Mouse (Mus musculus) MEL (cell line): ENCODE data around the gene Gm17402.
A peak's percentile ranks its signal among the peaks of the same experiment; 100 is the strongest.

ENCODE experiments used
- CHD2 ChIP-seq: IDR thresholded peaks from 2 replicates; pipeline ENCODE4 v1.6.1; 2011; ENCODE audit warnings: low read length, improper control_type of control experiment
- CTCF ChIP-seq, 3 experiments: IDR thresholded peaks in 2 of 3; conservative IDR thresholded peaks in 1 of 3; 2 replicates each; pipeline ENCODE4 v1.5.1; 2011 to 2012; ENCODE audit warnings: low read length in 3 of 3, low read depth in 2 of 3, mild to moderate bottlenecking in 2 of 3, improper control_type of control experiment in 1 of 3, inconsistent platforms in 1 of 3, mixed read lengths in 1 of 3, moderate library complexity in 1 of 3; ENCODE audit not compliant: control insufficient read depth in 1 of 3, insufficient read depth in 1 of 3, poor library complexity in 1 of 3, severe bottlenecking in 1 of 3
- ELF1 ChIP-seq: IDR thresholded peaks from 2 replicates; pipeline ENCODE4 v1.6.1; 2014; ENCODE audit warnings: low read depth, mild to moderate bottlenecking, inconsistent platforms, low read length, improper control_type of control experiment, moderate library complexity
- EP300 ChIP-seq, 2 experiments: IDR thresholded peaks; 2 replicates each; pipeline ENCODE4 v1.6.1; 2011; ENCODE audit warnings: improper control_type of control experiment in 2 of 2, low read length in 2 of 2, low read depth in 1 of 2, mild to moderate bottlenecking in 1 of 2
- GATA1 ChIP-seq: IDR thresholded peaks from 2 replicates; pipeline ENCODE4 v1.6.1; 2011; ENCODE audit warnings: low read depth, low read length, improper control_type of control experiment
- MAFK ChIP-seq: IDR thresholded peaks from 2 replicates; pipeline ENCODE4 v1.6.1; 2011; ENCODE audit warnings: low read depth, mild to moderate bottlenecking, low read length, improper control_type of control experiment, borderline replicate concordance
- MAX ChIP-seq: IDR thresholded peaks from 2 replicates; pipeline ENCODE4 v1.6.1; 2011; ENCODE audit warnings: low read length, improper control_type of control experiment
- MXI1 ChIP-seq: IDR thresholded peaks from 2 replicates; pipeline ENCODE4 v1.6.1; 2011; ENCODE audit warnings: mild to moderate bottlenecking, low read depth, low read length, improper control_type of control experiment
- POLR2AphosphoS5 ChIP-seq: IDR thresholded peaks from 2 replicates; pipeline ENCODE4 v1.6.1; 2012; ENCODE audit warnings: low read depth, borderline replicate concordance, mild to moderate bottlenecking, inconsistent platforms, low read length, moderate library complexity, mixed read lengths
- RAD21 ChIP-seq: IDR thresholded peaks from 2 replicates; pipeline ENCODE4 v1.6.1; 2011; ENCODE audit warnings: mild to moderate bottlenecking, low read depth, low read length, improper control_type of control experiment
- RCOR1 ChIP-seq: IDR thresholded peaks from 2 replicates; pipeline ENCODE4 v1.6.1; 2012; ENCODE audit warnings: low read depth, mild to moderate bottlenecking, inconsistent platforms, low read length, improper control_type of control experiment
- SMC3 ChIP-seq: IDR thresholded peaks from 2 replicates; pipeline ENCODE4 v1.6.1; 2011; ENCODE audit warnings: low read depth, low read length, improper control_type of control experiment
- TAL1 ChIP-seq: IDR thresholded peaks from 2 replicates; pipeline ENCODE4 v1.6.1; 2012; ENCODE audit warnings: mild to moderate bottlenecking, inconsistent platforms, low read length, moderate library complexity, mixed read lengths
- USF1 ChIP-seq: IDR thresholded peaks from 2 replicates; pipeline ENCODE4 v1.6.1; 2014; ENCODE audit warnings: low read depth, mild to moderate bottlenecking, inconsistent platforms, low read length, improper control_type of control experiment, moderate library complexity

DNA sequence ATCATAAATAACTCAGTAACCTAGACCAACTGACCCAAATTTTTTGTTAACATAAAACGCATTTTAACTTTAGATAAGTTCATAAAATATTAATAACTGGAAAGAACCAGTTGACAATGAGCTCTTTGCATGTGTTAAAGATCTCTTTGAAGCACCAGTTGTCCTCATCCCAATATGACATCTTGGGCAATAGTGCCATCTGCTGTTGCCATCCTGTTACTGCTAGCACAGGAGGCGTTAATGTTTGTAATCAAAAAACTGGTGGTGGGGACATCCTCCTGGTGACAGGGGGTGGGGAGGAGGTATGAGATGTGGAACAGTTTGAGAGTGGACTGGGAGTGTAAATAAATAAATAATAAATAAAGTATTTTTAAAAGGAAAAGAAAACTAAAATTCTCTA is 30.4 kb downstream of the Gm17402 start:
- TF ChIP-seq CTCF (IDR thresholded peaks at IDR 0.05 in 2 of 3, conservative IDR thresholded peaks at IDR 0.05 in 1 of 3; ENCODE audit: control insufficient read depth in 1 of 3, insufficient read depth in 1 of 3, low read depth in 2 of 3, low read length in 3 of 3, poor library complexity in 1 of 3, severe bottlenecking in 1 of 3) = peak; percentile 73 to 94 (median 74)
- TF ChIP-seq MAX = no peak
- no peak for TF ChIP-seq POLR2AphosphoS5
- no peak for TF ChIP-seq EP300 (IDR thresholded peaks at IDR 0.05; ENCODE audit: low read depth in 1 of 2, low read length in 2 of 2)
- peak; percentile 92 for TF ChIP-seq SMC3
- no peak for TF ChIP-seq CHD2
- no peak for TF ChIP-seq MXI1
- TF ChIP-seq USF1 = no peak
- no peak for TF ChIP-seq TAL1
- TF ChIP-seq GATA1 = no peak
- no peak for TF ChIP-seq MAFK
- peak; percentile 95 for TF ChIP-seq RAD21
- no peak for TF ChIP-seq ELF1
- no peak for TF ChIP-seq RCOR1
